Mouse (Mus musculus) adipocyte (in vitro differentiated cells): ENCODE data around the gene Sfpq.
"Not testable (repeated sequence)": the region's sequence is repeated elsewhere in the genome, so short reads cannot be mapped to it uniquely, and the experiment has no call there.

ENCODE experiments used
- DNase-seq: peaks from one replicate; pipeline ENCODE4 v3.0.0-alpha.2; 2016; ENCODE audit warnings: low spot score

Gene Sfpq

DNA sequence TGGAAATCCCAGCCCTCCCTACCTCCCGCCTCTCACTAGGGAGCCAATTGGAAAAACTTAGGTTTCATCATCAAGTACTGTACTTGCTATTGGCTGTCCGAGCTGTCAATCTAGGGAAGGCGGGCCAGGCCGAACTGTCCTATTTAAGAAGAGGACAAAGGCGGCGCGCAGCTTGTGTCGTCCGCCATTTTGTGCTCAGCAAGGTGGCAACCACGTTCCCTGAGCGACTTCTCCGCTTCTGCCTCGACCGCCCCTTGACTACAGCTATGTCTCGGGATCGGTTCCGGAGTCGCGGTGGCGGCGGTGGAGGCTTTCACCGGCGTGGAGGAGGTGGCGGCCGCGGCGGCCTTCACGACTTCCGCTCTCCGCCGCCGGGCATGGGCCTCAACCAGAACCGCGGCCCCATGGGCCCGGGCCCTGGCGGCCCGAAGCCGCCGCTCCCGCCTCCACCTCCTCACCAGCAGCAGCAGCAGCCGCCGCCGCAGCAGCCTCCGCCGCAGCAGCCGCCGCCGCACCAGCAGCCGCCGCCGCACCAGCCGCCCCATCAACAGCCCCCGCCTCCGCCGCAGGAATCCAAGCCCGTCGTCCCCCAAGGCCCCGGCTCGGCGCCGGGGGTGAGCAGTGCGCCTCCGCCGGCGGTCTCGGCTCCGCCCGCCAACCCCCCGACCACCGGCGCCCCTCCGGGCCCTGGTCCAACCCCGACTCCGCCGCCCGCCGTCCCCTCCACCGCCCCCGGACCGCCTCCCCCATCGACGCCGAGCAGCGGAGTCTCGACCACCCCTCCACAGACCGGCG is at the start of gene Sfpq:
Gene Sfpq (plus strand): TSS at position 174 of the 795 bp plus-strand sequence.
- peak; percentile 98 for DNase-seq

DNA sequence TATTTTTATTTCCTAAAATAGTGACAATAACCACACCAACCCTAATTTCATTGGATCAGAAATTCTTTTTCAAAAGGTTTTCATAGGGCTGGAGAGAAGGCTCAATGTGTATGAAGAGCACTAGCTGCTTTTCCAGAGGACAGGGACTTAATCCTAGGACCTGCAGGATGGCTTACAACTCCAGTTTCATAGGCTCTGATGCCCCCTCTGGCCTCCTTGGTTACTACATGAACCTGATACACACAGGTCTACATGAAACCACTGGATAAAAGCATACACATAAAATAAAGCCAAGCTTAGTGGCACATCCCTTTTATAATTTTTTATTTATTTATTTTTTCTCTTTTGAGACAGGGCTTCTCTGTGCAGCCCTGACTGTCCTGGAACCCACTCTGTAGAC is 43.7 kb upstream of the Sfpq start:
- peak; percentile 48 for DNase-seq

DNA sequence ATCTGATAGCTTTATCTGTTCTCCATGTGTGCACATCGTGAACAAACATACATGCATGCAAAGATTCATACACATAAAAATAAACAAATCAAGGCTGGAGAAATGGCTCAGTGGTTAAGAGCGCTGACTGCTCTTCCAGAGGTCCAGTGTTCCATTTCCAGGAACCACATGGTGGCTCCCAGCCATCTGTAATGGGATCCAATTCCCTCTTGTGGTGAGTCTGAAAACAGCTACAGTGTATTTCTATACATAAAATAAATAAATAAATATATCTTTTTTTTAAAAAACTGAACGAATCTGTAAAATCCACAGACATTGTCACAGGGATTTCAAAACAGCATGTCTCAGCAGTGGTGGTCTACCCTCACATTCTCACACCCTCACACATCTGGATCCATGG is 42.4 kb upstream of the Sfpq start:
- DNase-seq: peak; percentile 55

DNA sequence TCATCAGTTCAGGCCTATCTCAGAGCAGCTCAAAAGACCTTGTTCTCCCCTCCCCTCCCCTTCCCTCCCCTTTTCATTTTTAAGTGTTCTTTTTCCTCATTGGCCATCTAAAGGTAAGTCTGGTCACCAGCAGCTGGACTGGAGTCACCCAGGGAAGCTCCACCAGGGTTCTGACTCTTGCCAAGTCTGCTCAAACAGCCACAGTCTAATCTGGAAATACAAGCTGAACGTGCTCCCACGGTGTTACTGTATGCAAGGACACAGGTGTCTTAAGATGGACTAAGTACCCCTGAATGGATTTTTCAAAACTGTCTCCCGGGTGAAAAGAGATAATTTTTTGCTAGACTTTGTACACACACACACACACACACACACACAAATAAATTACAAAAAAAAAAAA is 37.8 kb upstream of the Sfpq start:
- peak; percentile 29 for DNase-seq

DNA sequence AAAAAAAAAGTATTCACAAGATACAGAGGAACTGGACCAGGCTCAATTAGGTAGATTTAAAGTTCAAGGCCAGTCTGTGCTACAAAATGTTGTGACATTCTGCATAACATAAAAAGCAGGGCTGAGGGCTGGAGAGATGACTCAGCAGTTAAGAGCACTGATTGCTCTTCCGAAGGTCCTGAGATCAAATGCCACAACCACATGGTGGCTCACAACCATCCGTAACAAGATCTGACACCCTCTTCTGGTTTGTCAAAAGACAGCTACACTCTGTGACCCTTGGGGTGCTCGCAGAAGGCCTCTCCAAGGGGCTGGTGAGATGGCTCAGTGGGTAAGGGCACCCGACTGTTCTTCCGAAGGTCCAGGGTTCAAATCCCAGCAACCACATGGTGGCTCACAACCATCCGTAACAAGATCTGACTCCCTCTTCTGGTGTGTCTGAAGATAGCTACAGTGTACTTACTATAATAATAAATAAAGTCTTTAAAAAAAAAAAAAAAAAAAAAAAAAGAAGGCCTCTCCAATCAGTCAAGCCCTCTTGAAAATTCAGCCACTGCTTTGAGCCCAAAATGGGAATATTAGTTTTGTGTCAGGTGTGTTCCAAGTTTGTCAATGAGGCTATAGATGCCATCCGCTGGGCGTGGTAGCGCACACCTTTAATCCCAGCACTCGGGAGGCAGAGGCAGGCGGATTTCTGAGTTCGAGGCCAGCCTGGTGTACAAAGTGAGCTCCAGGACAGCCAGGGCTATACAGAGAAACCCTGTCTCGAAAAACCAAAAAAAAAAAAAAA is 37.2 kb upstream of the Sfpq start:
- DNase-seq: not testable (repeated sequence)

DNA sequence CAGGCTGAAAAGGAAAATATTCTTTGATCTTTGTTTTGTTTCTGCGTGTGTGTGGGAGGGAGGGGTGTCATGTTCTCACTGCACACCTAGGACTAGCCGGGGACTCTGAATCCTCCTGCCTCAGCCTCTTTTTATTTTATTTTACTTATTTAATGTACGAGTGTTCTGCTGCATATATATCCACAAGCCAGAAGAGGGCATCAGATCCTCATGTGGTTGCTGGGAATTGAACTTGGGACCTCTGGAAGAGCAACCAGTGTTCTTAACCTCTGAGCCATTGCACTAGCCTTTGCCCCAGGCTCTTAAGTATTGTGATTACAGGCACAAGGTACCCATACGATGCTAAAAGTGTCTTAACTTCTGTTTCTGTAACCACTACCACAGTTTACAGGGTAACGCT is 34.4 kb upstream of the Sfpq start:
- no peak for DNase-seq

DNA sequence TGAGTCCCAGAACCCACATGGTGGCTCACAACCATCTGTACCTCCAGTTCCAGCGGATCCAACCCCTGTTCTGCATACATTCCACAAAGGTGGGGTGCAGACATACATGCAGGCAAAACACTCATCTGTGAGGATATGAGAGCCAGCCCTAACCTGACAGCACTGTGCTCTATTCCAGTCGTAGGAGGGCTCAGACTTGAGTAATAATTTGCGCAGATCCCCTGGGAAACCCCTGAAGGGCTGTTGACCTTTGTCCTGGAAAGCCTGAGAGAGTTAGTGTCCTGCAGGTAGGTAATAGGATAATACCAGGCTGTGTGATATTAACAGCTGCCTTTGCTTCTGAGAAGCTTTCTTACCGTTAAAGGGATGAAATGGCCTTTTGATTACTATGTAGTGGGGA is 32.6 kb upstream of the Sfpq start:
- DNase-seq: no peak

DNA sequence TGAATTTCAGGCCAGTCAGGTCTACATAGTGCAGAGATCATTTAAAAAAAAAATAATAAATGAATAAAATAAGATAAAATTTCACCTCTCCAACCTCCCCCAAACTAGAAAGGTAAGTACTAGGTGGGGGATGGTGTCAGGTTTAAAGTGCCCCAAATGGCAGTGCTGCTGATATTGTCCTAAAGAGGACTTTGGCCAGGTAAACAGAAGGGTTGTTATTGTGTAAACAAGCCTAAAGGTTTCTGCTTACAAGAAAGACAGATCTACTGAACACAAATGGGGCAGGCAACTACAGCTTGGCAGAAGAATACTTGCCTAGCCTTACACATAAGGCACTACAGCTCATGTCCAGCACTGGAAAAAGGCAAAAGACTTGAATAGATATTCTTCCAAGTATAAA is 30.6 kb upstream of the Sfpq start:
- DNase-seq: no peak

DNA sequence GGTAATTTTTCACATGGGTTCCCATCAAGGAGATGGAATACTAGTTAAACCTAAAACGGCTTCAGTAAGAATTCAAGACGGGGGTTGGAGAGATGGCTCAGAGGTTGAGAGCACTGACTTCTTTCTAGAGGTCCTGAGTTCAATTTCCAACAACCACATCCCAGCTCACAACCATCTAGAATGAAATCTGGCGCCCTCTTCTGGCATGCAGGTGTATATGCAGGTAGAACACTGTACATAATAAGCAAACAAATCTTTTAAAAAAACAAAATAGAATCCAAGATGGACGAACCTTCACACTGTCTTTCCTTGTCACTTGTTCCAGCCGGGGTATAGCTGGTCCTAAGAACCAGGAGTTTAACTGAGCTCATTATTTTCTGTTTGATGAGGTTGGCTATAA is 28.8 kb upstream of the Sfpq start:
- DNase-seq: no peak

DNA sequence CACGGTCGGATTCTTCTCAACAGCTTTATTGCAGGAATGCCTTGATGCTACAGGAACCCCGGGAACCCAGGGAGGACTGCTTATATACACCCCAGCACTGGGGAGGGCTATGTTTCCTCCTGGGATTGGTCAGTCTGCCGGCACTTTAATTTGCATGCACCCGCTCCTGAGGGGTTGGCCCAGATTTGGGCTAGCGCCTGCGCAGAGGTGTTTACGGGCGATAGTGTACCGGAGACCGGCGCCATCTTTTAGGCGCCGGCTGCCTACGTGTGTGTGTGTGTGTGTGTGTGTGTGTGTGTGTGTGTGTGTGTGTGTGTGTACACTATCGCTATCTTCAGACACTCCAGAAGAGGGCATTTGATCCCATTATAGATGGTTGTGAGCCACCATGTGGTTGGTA is 21.8 kb upstream of the Sfpq start:
- DNase-seq: not testable (repeated sequence)

DNA sequence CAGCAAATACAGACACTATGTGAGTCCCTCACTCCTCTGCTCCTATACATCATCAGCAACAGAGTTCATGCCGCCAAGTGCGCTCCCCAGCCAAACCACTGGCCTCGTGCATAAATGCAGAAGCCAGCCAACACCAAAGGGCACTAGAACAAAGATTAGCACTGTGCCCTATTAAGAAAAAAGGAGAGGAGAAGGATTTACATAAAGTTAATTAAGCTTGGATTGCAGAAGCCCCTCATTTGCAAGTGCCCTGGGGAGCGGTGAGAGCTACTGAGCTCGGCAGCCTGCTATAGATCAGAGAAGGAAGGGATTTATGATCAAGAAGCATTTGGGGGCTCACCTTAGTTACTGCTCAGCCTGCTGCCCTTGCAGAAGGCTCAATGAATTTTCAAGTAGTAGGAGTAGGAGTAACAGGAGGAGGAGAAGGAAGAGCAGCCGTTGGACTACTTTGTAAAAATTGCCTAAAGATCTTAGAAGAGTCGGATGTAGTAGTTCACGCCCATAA is 20.5 kb upstream of the Sfpq start:
- DNase-seq: no peak

DNA sequence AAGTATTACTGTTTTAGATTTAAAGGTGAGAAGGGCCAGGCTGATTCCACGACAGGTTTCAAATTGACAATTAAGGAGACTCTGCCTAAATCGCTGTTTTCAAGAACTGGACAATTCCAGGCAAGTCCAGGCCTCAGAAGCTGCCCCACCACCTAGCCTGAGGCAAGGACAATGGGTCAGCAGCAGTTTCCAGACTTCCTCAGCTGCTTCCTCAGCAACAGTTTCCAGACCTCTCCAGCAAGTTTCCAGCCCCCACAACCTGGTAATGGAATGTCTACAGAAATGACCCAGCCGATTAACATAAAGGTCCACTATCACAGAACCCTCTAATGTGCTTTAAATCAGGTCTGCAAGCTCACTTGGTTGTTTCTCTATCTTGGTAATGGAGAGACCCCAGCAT is 16.7 kb upstream of the Sfpq start:
- no peak for DNase-seq

DNA sequence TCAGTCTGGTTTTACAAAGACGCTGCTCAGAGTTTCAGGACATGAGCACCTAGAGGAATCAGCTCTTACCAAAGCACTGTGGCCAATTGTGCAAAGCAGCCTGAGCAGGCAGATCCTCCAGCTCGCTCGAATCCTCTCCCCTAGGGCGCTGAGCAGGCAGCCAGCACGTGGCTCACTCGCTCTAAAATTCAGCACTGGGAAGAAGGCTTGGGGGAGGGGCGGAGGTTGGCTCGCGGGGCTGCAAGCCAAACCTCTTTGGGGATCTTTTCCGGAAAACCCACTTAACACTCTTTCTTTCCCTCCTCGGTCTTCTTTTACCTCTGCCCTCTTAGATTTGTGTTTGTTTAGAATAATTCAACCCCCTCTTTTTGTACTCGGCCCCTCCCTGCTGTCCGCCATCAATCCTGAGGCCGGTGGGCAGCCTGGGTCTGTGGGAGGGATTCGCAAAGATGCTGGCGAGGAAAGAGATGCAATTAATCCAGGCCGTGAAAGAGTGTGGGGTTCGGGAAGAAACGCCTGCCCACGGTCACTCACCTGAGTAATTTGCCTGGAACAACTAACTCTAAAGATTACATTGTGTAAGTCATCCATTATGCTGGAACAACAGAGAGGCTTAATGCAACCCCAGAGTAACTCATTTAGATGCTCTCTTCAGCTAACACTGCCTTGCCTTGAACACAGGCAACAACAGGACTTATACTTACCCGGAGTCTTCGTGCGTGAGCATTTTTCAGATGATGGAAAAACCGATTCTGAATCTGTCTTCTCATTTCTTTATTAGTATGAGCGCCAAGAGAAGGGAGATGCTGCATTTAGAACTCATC is 15.8 kb upstream of the Sfpq start:
- no peak for DNase-seq

DNA sequence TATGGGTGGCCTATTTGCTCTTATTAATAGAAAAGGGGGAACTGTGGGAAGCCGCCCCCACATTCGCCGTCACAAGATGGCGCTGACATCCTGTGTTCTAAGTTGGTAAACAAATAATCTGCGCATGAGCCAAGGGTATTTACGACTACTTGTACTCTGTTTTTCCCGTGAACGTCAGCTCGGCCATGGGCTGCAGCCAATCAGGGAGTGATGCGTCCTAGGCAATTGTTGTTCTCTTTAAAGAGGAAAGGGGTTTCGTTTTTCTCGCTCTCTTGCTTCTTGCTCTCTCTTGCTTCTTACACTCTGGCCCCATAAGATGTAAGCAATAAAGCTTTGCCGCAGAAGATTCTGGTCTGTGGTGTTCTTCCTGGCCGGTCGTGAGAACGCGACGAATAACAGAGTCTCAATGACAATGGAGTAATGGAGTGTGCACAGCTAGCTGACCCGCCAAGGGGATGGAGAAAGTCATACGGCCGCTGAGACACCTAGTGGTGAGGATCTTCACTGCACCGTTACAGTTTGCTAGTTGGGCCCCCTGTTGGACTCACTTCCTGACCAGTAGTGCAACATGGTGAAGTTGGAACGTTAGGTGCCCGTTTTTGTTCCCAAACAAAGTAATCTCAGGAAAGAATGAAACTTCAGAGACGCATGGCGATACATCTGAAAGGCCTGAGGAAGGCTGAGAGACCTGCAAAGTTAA is 5.7 kb upstream of the Sfpq start:
- peak; percentile 52 for DNase-seq

DNA sequence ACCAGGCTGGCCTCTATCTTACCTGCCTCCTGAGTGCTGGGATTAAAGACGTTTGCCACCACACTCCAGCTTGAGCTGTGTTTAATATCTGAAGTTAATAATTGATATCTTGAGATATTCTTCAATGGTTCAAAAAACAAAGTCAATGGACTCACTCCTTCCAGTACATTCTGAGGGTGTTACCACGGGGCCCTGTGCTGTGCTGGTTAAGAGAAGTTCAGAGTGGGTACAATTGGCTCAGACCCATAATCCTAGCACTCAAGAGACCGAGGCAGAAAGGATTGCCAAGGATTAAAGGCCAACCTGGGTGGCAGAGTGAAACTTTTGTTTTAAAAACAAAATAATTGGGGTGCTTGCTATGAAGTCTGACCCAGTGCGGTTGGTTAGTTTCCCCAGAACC is 4.8 kb upstream of the Sfpq start:
- no peak for DNase-seq

DNA sequence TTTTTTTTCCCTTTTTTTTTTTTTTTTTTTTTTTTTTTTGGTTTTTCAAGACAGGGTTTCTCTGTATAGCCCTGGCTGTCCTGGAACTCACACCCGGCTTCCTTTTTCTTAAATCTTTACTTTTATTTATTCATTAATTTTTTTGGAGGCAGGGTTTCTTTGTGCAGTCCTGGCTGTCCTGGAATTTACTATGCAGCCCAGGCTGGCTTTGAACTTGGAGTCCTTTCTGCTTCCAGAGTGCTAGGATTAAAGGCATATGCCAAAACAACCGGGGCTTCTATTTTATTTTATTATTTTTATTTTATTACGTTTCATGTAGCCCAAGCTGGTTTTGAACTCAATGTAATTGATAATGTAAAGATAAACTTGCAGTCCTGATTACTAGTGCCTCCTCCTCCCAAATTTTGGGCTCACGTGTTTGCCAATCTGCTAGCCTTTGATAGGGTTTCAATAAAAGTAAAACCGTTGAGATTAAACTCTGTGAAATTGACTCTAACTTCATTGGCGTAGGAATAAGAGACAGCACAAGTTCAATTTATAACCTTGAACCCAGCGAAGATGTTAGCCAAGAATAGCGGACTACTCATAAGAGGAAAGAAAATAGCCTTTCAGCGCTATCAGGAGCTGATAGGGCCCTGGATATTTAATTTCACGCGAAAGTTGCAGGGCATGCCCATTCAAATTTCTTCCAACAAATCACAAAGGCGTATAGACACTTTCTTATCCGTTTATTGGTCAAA is 543 bp upstream of the Sfpq start:
- no peak for DNase-seq

DNA sequence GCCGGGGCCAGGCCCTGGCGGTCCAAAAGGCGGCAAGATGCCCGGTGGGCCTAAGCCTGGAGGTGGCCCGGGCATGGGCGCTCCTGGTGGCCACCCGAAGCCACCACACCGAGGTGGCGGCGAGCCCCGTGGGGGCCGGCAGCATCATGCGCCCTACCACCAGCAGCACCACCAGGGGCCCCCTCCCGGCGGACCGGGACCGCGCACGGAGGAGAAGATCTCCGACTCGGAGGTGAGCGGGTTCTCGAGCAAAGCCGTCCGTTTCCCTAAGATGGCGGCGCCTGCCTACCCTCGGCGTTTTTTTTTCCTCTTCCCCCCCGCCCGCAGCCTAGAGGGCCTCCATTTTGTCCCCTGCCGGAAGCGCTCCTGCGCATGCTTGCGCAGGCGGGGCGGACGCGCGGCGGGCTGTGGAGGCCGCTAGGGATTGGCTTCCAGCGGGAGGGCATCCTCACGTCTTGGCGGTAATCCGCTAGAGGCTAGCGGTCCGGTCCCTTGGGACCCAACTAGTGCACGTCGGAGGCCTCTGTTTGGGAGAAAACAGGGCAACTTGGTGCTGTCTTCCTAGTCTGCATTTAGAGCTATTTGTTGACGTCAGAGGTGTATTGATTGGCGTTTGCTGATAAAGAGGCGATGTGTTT is 984 bp downstream of the Sfpq start:
- peak; percentile 90 for DNase-seq

DNA sequence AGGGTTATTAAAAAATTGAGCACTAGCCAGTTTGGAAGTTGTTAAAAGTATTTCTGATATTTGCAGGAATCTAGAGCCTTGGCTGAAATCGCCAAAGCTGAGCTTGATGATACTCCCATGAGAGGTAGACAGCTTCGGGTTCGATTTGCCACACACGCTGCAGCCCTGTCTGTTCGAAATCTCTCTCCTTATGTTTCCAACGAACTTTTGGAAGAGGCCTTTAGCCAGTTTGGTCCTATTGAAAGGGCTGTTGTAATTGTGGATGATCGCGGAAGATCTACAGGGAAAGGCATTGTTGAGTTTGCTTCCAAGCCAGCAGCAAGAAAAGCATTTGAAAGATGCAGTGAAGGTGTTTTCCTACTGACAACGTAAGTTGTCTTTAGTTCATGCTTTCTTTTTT is 2.1 kb downstream of the Sfpq start:
- no peak for DNase-seq

DNA sequence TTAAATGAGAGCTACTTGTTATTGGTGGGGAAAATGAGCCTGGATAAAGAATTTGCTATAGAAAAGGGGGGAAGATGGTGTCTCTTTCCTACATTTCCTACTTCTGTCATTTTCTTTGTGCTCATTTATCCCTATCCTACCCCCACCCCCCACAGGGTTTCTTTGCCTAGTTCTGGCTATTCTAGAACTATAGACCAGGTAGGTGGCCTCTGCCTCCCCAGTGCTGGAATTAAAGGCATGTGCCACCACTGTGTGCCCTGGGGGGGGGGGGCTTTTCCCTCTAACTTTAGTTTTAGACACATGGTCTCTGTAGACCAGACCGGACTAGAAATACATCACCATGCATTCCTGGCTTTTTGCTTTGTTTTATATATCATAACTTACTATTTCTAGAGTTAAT is 3.1 kb downstream of the Sfpq start:
- no peak for DNase-seq

DNA sequence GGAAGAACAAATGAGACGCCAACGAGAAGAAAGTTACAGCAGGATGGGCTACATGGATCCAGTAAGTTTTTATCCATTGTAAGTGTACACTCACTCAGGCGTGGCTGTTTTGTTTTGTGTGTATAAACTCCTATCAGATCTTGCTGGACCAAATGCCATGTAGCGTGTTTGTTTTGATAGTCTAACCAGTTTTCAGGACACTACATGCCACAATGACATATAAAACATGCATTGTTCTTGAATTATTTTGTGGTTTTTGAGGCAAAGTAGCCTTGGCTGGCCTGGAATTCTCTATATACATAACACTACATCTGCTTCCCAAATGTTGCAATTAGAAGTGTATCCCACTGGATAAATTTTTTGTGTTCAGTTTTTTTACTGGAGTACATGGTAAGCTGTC is 5.7 kb downstream of the Sfpq start:
- DNase-seq: no peak
